Mouse (Mus musculus): ENCODE measurements around the gene Tsc1. TPM values are rescaled to one million over a fixed set of nuclear protein-coding genes. Genes with fewer than 3 reads are reported as not detected.

Tsc1 gene
- polyA plus RNA-seq, 1 experiment from 2014 or later = 8.9 TPM

DNA sequence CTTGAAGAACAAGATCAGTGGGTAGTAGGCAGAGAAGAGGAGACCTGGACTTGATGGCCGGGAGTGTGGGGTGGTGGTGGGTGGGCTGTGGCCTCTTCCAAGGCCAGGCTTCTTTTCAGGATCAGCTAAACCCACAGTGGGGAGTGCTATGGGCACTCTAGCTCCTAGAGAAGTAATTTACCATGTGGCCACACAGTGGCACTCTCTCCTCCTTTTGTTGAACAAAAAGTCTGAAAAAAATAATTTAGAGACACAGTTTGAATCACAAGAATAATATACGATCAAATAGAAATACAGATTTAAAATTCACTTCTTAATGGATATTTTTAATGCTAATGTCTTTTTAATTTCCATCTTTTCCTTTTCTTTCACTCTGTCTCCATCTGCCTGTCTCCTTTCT is 13.0 kb upstream of the Tsc1 start:
- no peak for ATAC-seq (ENCODE audit: insufficient read depth)
- H3K9me3 ChIP-seq (replicated peaks) = no peaks in the 10 kb centered on the region
- H3K4me3 ChIP-seq (replicated peaks) = no peak overlapping the region
- no peak overlapping the region for H3K4me2 ChIP-seq
- 39% methylated on average over 2 of the region's 2 CpGs for WGBS (ENCODE audit: insufficient replicate concordance)
- no peak overlapping the region for H3K27ac ChIP-seq (replicated peaks)
- no peak overlapping the region for H3K9ac ChIP-seq
- no peaks in the 10 kb centered on the region; the same call in 1 of the 2 replicates for H3K27me3 ChIP-seq
- peaks cover 14% of the 10 kb centered on the region for H3K4me1 ChIP-seq (replicated peaks)
- no peaks in the 10 kb centered on the region for H3K36me3 ChIP-seq (replicated peaks)

DNA sequence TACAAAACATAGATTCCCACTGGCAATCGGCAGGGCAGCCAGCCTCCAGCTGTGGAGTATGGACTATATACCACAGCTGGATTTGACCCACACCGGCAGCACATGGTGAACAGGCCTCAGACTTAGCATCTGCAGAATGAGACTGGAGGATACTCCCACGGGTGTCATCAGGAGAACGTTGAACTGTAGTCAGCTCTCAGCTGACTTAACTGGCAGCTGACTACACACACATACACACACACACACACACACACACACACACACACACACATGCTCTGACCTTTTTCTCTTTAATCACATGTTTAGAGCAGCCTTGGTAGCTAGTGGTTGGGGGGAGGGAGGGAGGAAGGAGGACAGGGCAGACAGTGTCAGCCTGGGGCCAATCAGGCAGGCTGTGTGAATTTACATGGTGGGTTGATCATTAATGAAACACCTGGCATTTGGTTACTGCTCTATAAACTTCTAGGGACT is 11.1 kb upstream of the Tsc1 start:
- H3K4me1 ChIP-seq (replicated peaks) = peaks cover 14% of the 10 kb centered on the region; the same call in 1 of the 2 replicates
- no peaks in the 10 kb centered on the region for H3K36me3 ChIP-seq (replicated peaks)
- H3K4me3 ChIP-seq (replicated peaks) = no peak overlapping the region
- no peak overlapping the region for H3K27ac ChIP-seq (replicated peaks)
- no peak overlapping the region for H3K4me2 ChIP-seq
- no peaks in the 10 kb centered on the region for H3K9me3 ChIP-seq (replicated peaks)
- no peaks in the 10 kb centered on the region; the same call in 1 of the 2 replicates for H3K27me3 ChIP-seq
- 49% methylated on average over 4 of the region's 4 CpGs for WGBS (ENCODE audit: insufficient replicate concordance)
- peak; percentile 75 for ATAC-seq (ENCODE audit: insufficient read depth)
- H3K9ac ChIP-seq = no peak overlapping the region

DNA sequence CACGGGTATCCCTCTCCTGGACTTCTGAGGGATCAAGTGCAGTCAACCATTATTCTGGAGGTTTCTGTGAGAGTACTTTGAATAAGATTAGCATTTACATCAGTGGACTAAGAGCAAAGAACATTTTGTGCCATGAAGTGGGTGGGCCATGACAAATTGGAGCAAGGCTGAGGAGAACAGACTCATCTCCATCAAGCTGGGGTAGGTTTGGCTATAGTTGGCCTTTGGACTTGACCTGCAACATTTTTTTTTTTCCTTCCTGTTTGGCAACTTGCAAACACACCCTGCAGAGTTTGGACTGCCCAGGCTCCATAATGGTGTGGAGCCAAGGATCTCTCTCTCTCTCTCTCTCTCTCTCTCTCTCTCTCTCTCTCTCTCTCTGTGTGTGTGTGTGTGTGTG is 8.4 kb upstream of the Tsc1 start:
- Histone ChIP-seq H3K4me2 (no peak overlapping the region), H3K9me3 (replicated peaks) (no peaks in the 10 kb centered on the region), H3K27ac (replicated peaks) (no peak overlapping the region), H3K4me3 (replicated peaks) (no peak overlapping the region), H3K4me1 (replicated peaks) (peaks cover 14% of the 10 kb centered on the region; the same call in 1 of the 2 replicates), H3K27me3 (no peaks in the 10 kb centered on the region; the same call in 1 of the 2 replicates), H3K36me3 (replicated peaks) (no peaks in the 10 kb centered on the region), H3K9ac (no peak overlapping the region)
- ATAC-seq (ENCODE audit: insufficient read depth) = no peak
- 61% methylated on average over 1 of the region's 1 CpGs for WGBS (ENCODE audit: insufficient replicate concordance)

DNA sequence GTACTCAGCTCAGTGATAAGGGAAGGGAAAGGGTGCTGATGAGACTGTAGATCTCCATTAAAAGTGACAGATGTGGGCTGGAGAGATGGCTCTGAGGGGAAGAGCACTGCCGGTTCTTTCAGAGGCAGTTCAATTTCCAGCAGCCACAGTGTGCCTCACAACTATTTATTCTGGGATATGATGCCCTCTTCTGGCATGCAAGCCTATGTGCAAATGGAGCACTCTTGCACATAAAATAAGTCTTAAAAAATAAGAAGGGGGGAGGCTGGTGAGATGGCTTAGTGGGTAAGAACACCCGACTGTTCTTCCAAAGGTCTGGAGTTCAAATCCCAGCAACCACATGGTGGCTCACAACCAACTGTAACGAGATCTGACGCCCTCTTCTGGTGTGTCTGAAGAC is 7.9 kb upstream of the Tsc1 start:
- Histone ChIP-seq H3K9me3 (replicated peaks) (no peaks in the 10 kb centered on the region), H3K27ac (replicated peaks) (no peak overlapping the region), H3K27me3 (no peaks in the 10 kb centered on the region; the same call in 1 of the 2 replicates), H3K4me2 (no peak overlapping the region), H3K9ac (no peak overlapping the region), H3K4me3 (replicated peaks) (no peak overlapping the region), H3K4me1 (replicated peaks) (peaks cover 14% of the 10 kb centered on the region; the same call in 1 of the 2 replicates), H3K36me3 (replicated peaks) (no peaks in the 10 kb centered on the region)
- no peak for ATAC-seq (ENCODE audit: insufficient read depth)
- 23% methylated on average over 4 of the region's 4 CpGs for WGBS (ENCODE audit: insufficient replicate concordance)

DNA sequence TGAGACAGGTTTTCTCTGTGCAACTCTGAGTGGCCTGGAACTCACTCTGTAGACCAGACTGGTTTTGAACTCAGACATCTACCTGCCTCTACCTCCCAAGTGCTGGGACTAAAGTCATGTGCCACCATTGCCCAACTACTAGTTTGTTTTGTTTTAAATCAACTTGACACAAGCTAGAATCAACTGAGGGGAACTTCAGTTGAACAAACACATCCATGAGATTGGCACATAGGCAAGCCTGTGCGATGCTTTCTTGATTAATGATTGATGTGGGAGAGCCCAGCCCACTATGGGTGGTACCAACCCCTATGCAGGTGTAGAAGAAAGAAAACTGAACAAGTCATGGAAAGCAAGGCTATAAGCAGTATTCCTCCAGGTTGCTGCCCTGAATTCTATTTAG is 5.8 kb upstream of the Tsc1 start:
- ATAC-seq (ENCODE audit: insufficient read depth) = no peak
- Histone ChIP-seq H3K4me2 (no peak overlapping the region), H3K9ac (no peak overlapping the region), H3K36me3 (replicated peaks) (no peaks in the 10 kb centered on the region), H3K27ac (replicated peaks) (no peak overlapping the region), H3K4me3 (replicated peaks) (no peak overlapping the region), H3K4me1 (replicated peaks) (peaks cover 26% of the 10 kb centered on the region), H3K9me3 (replicated peaks) (no peaks in the 10 kb centered on the region), H3K27me3 (no peaks in the 10 kb centered on the region; the same call in 1 of the 2 replicates)
- WGBS (ENCODE audit: insufficient replicate concordance) = 67% methylated on average over 1 of the region's 1 CpGs

DNA sequence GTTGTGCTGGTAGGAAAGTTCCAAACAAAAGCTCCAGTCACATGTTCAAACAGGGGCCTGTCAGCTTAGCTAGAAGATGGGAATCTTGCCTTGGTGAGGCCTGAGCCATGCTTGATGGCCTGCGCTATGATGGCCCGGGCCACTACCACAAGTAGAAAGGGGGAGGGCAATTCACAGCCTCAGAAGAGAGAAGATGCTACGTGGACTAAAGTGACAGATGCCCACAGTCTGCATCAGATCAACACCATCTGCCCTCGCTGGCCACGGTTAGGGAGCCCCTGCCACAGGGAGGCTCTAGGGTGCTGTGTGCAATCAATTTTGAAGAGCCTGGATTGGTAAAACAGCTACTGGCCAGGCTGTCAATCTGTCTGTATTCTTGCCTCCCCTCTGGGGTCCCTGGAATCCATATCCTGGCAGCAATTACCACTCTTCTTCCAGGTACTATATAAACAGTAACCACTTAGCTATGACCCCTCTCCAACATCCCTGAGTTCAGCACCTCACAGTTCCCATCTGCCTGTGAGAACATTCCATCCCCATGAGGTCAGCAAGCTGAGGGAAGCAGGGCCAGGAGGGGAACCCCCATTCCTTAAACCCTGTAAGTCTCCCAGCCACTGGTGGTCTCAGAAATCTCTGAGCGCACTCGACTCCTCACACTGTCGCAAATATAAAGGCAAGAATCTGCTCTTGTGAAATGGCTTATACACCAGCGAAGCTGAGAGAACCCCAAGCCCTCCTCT is 3.8 kb upstream of the Tsc1 start:
- WGBS (ENCODE audit: insufficient replicate concordance) = 72% methylated on average over 9 of the region's 9 CpGs
- Histone ChIP-seq H3K9me3 (replicated peaks) (no peaks in the 10 kb centered on the region), H3K4me3 (replicated peaks) (no peak overlapping the region), H3K27me3 (no peaks in the 10 kb centered on the region; the same call in 1 of the 2 replicates), H3K27ac (replicated peaks) (no peak overlapping the region), H3K36me3 (replicated peaks) (no peaks in the 10 kb centered on the region), H3K4me1 (replicated peaks) (peaks cover 36% of the 10 kb centered on the region), H3K4me2 (no peak overlapping the region), H3K9ac (no peak overlapping the region)
- ATAC-seq (ENCODE audit: insufficient read depth) = no peak

DNA sequence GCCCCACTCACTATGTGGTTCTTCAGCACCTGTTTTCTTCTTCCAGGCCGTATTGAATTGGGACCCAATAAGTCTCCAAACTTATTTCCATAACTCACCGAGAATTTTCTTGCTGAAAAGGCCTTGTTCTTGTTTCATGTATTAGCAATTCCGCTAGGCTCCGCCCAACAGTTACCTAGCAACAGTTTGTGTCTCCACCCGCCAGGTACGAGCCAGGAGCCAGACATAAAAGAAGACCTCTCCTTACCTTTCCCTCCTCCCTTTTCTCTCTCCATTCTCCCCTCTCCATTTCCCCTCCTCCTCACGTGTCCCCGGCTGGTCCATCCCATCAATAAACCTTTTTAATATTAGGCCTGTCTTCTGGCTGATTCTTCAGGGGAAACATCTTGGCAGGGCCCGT is 2.7 kb upstream of the Tsc1 start:
- Histone ChIP-seq H3K27me3 (no peaks in the 10 kb centered on the region; the same call in 1 of the 2 replicates), H3K4me2 (peak overlapping the region; percentile 50), H3K36me3 (replicated peaks) (no peaks in the 10 kb centered on the region), H3K27ac (replicated peaks) (0 out of 2 replicates have a peak overlapping the region, but pooled peaks have one; percentile 19), H3K4me3 (replicated peaks) (0 out of 2 replicates have a peak overlapping the region, but pooled peaks have one; percentile 2), H3K4me1 (replicated peaks) (peaks cover 37% of the 10 kb centered on the region), H3K9ac (no peak overlapping the region), H3K9me3 (replicated peaks) (no peaks in the 10 kb centered on the region)
- WGBS (ENCODE audit: insufficient replicate concordance) = 47% methylated on average over 9 of the region's 9 CpGs
- ATAC-seq (ENCODE audit: insufficient read depth) = no peak

DNA sequence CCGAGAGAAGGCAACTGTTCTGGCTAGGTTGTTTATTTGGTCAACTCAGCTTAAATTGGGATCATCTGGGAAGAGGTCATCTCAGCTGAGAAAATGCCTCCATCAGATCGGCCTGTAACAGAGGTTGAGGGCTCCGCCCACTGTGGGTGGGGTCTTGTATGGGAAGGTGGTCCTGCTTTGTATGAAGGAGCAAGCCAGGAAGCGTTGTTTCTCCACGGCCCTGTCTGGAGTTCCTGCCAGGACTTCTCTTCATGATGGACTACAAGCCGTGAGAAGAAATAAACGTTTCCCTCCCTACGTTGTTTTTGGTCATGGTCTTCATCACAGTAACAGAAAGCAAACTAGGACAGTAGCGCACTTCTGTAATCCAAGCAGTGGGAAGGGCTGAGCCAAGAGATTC is 2.1 kb upstream of the Tsc1 start:
- 15% methylated on average over 9 of the region's 9 CpGs for WGBS (ENCODE audit: insufficient replicate concordance)
- Histone ChIP-seq H3K27ac (replicated peaks) (0 out of 2 replicates have a peak overlapping the region, but pooled peaks have one; percentile 19), H3K27me3 (no peaks in the 10 kb centered on the region; the same call in 1 of the 2 replicates), H3K4me2 (peak overlapping the region; percentile 50), H3K36me3 (replicated peaks) (no peaks in the 10 kb centered on the region), H3K9me3 (replicated peaks) (no peaks in the 10 kb centered on the region), H3K4me3 (replicated peaks) (0 out of 2 replicates have a peak overlapping the region, but pooled peaks have one; percentile 2), H3K9ac (no peak overlapping the region), H3K4me1 (replicated peaks) (peaks cover 40% of the 10 kb centered on the region)
- no peak for ATAC-seq (ENCODE audit: insufficient read depth)

DNA sequence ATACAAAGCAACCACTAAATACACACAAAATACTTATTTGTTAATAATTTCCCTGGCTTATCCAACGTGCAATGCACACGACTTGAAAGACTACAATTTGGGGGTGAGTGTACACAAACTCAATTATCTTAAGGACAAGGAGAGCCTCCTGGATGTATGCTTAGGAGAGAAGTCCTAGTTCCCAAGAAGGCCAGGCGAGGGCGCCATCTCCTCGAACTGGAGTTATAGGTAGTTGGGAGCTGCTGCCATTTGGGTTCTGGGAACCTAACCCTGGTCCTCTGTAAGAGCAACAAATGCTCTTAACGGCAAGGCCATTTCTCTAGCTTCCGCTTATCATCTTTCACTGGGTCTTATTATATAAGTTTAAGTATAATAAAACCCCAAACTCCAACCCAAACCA is 1.2 kb upstream of the Tsc1 start:
- WGBS (ENCODE audit: insufficient replicate concordance) = 59% methylated on average over 7 of the region's 7 CpGs
- Histone ChIP-seq H3K27me3 (no peaks in the 10 kb centered on the region; the same call in 1 of the 2 replicates), H3K4me2 (peak overlapping the region; percentile 89; the same call in 1 of the 2 replicates), H3K36me3 (replicated peaks) (no peaks in the 10 kb centered on the region), H3K4me1 (replicated peaks) (peaks cover 43% of the 10 kb centered on the region), H3K4me3 (replicated peaks) (no peak overlapping the region), H3K9me3 (replicated peaks) (no peaks in the 10 kb centered on the region), H3K9ac (no peak overlapping the region), H3K27ac (replicated peaks) (peak overlapping the region; percentile 91)
- no peak for ATAC-seq (ENCODE audit: insufficient read depth)

DNA sequence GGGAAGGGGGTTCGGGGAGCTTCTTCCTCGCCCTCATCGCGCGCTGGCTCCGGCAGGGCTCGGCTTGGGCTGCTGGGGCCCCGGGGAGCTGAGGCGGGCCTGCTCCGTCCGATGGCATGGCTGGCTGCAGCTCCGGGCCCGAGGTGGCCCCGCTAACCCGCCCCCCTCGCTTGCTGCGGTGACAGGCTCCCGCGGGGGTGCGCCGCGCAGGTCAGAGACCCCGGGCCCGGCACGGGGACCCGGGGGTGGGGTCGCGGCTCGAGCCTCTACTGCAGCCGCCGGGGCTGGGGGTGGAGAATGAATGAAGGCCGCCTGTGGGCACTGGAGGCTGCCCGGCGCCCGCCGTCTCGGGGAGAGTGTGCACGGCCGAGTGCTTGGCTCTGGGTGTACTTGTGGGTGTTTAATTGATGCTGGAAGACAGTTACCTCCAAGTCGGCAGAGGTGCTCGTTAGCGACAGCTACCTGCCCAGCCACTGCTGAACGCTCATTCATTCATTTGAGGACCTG is 460 bp downstream of the Tsc1 start:
- WGBS (ENCODE audit: insufficient replicate concordance) = under 1% methylated on average over 43 of the region's 43 CpGs
- no peaks in the 10 kb centered on the region for H3K36me3 ChIP-seq (replicated peaks)
- peaks cover 55% of the 10 kb centered on the region for H3K4me1 ChIP-seq (replicated peaks)
- peak overlapping the region; percentile 91 for H3K27ac ChIP-seq (replicated peaks)
- peak overlapping the region; percentile 89 for H3K4me2 ChIP-seq
- peak; percentile 31 for ATAC-seq (ENCODE audit: insufficient read depth)
- peak overlapping the region; percentile 86 for H3K9ac ChIP-seq
- H3K4me3 ChIP-seq (replicated peaks) = peak overlapping the region; percentile 99
- H3K9me3 ChIP-seq (replicated peaks) = no peaks in the 10 kb centered on the region
- H3K27me3 ChIP-seq = no peaks in the 10 kb centered on the region

DNA sequence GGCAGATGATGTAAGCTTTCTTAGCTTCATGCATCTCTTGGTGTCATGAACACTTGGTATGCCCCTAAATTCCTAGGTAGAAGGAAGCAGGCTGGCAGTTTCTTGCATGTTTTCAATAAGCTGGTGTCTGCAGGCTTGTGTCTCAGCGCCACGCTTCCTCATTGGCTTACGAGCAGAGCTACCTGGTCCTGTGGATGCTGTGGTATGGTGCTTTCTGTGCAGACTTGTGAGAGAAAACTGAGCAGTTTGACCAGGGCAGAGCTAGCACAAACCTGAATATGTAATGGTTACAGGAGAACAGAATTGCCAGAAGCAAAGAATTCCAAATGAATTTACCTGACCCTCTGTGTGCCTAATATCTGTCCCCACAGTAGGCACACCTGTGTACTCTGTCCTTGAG is 2.1 kb downstream of the Tsc1 start:
- H3K9ac ChIP-seq = no peak overlapping the region
- ATAC-seq (ENCODE audit: insufficient read depth) = no peak
- WGBS (ENCODE audit: insufficient replicate concordance) = 79% methylated on average over 3 of the region's 3 CpGs
- H3K36me3 ChIP-seq (replicated peaks) = no peaks in the 10 kb centered on the region
- no peak overlapping the region for H3K4me3 ChIP-seq (replicated peaks)
- no peak overlapping the region for H3K27ac ChIP-seq (replicated peaks)
- no peaks in the 10 kb centered on the region for H3K27me3 ChIP-seq
- H3K4me2 ChIP-seq = no peak overlapping the region
- peaks cover 56% of the 10 kb centered on the region for H3K4me1 ChIP-seq (replicated peaks)
- no peaks in the 10 kb centered on the region for H3K9me3 ChIP-seq (replicated peaks)

Measured in liver, embryonic 15.5 days (tissue).